Mouse (Mus musculus) thymus, postnatal 0 days (tissue): ENCODE data around the gene Slit3. TPM values are rescaled to one million over a fixed set of nuclear protein-coding genes. Genes with fewer than 3 reads are reported as not detected.

Experiments
- DNase-seq: peaks from one replicate; pipeline ENCODE4 v3.0.0-alpha.2; 2015; ENCODE audit warnings: low spot score
- polyA plus RNA-seq: library from polyadenylated mRNA; unstranded; fragments of >200 nt; fragmentation: Nextera tagmentation; extraction: Ambion mirVana; gene quantifications from 2 replicates; pipeline ENCODE4 v1.2.1, GENCODE M21; 2015

Gene Slit3
- polyA plus RNA-seq, 1 experiment from 2014 or later: 2.1 TPM

DNA sequence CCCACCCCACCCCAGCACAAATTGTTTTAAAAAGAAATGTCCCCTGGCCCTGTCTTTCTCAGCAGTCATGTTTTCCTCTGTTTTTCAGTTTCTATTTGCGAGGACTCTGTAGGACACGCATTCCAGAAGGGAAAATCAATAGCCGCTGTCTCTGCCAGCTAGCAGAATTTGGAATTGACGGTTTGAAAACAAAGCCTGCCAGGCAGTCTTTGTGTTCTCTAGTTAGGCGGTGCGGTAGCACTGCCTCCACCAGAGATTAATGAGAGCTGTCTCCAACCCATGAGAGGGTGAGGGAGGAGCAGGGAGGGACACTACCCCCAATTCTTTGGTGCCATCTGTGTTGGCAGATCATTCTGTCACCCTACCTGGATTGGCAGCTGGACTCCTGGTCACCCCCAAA lies 392.3 kb downstream of the Slit3 start:
- no peak for DNase-seq

DNA sequence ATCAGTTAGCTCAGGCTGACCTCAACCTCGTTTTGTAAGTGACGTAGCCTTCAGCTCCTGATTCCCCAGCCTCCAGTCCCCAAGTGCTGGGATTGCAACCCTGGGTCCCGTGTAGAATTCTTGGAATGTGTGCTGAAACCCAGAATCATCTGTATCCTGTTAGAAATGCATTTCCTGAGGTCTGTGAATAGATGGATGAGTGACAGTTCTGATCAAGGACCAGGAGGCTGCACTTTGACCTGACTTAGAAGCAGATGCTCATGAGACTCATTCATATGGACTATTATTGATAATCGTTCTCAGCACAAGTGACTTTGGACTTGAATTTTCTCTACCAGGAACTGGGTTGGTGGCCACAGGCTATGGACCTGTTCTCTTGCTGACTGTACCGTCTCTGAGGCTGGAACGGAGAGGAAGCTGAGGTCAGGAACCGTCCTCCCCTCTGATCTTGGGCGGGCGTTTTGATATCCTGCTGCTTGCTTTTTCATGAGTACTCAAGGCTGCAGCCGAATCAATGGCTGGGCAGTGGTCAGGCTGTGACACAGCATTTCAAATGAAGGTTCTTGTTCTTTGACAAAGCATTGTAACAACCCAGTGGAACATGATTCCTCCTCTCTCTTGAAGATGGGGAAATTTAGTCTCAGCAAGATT lies 401.9 kb downstream of the Slit3 start:
- no peak for DNase-seq

GRCm38 (mm10) chr11:35523773-35524172 lies 402.7 kb downstream of the Slit3 start:
- no peak for DNase-seq

GRCm38 (mm10) chr11:35526219-35526762 lies 405.3 kb downstream of the Slit3 start:
- DNase-seq: no peak

GRCm38 (mm10) chr11:35527816-35528462 lies 406.9 kb downstream of the Slit3 start:
- DNase-seq: no peak

- no peak for DNase-seq
Measured at GRCm38 (mm10) chr11:35535027-35535426, 414.0 kb downstream of the Slit3 start.

GRCm38 (mm10) chr11:35537128-35538088 lies 416.4 kb downstream of the Slit3 start:
- DNase-seq: no peak

DNA sequence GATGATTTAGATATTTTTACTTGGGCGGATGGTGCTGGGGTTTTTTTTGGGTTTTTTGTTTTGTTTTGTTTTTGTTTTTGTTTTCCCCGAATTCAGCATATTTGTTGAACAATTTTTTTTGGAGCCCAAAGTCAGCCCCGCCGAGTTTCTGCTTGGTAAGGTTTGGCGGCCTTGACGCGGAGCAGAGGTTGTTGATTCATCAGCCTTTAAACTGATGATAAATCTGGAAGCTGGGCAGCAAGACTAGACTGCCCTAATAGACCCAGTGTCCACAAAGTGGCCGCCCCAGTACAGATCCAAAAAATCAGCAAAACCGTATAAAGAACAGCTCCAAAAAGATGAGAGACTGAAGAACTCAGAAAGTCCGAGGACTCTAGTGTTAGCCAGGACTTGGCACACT lies 421.7 kb downstream of the Slit3 start:
- DNase-seq: no peak

- no peak for DNase-seq
Measured at GRCm38 (mm10) chr11:35544112-35545064, 423.4 kb downstream of the Slit3 start.

GRCm38 (mm10) chr11:35546081-35546822 lies 425.2 kb downstream of the Slit3 start:
- no peak for DNase-seq

GRCm38 (mm10) chr11:35550036-35550435 lies 429.0 kb downstream of the Slit3 start:
- DNase-seq: no peak

- DNase-seq: no peak
Measured at GRCm38 (mm10) chr11:35556192-35556591, 435.2 kb downstream of the Slit3 start.

GRCm38 (mm10) chr11:35557476-35557875 lies 436.5 kb downstream of the Slit3 start:
- DNase-seq: no peak

DNA sequence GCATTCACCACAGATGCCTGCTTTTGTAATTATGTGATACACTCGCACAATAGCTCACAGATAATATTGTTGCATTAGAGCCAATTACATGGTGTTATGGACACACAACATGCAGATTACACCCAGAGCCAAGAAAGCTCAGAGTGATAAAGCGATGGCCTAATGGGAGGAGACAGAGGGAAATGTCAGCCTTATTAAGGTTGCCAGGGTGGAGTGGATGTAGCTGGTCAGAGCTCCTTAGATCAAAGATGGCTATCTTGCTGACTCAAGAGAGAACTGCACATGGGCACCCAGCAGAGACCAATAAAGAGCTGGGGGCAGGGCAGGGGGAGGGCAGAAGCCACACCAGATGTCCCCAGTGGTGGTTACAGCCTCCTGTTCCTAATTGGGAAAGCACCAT lies 437.3 kb downstream of the Slit3 start:
- no peak for DNase-seq

GRCm38 (mm10) chr11:35559386-35559785 lies 438.4 kb downstream of the Slit3 start:
- DNase-seq: no peak

DNA sequence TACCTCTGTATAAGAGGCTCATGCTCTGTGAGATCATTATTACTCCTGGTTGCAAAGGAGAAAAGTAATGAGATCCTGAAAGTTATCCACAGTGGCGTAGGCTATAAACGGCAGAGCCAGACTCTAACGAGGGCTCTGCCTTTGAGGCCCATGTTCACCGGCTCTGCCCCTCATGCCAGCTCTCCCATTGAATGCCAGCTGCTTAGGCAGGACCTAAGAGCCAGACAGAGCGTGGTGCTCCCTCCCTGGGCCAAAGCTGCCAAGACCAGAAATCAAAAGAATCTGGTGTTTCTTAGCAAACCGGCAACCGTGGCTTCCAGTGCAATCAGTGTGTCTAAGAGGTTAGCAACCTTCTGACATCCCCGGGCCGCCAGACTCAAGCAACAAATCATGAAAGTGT lies 440.7 kb downstream of the Slit3 start:
- DNase-seq: no peak

DNA sequence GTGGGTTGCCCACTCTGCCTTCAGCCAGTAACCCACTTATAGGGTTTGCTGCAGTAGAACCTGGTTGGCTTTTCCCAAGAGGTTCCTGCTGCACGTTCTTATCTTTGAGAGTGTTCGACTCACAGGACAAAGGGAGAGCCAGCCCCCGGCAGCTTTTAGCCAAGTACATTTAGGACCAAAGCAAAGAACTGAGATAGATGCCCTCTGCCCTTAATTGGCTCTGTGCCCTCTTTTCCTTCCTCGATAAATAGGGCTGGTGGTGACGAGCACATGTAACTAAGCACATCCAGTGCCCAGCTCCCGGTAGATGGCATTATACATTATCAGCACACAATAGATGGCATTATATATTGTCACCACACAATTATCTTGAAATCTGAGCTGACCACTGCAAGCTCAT lies 444.3 kb downstream of the Slit3 start:
- no peak for DNase-seq

GRCm38 (mm10) chr11:35566686-35567085 lies 445.7 kb downstream of the Slit3 start:
- no peak for DNase-seq

- DNase-seq: no peak
Measured at GRCm38 (mm10) chr11:35569126-35569916, 448.3 kb downstream of the Slit3 start.
